ENCODE assay signal across 26 mouse cellular contexts in genomic region chr3:152108560-152109259, GRCm38 (mm10). TPM values are rescaled to one million over a fixed set of nuclear protein-coding genes. Genes with fewer than 3 reads are reported as not detected.
A peak's percentile ranks its signal among the peaks of the same experiment; 100 is the strongest.
DNase-seq lines count a peak whose midpoint lies in the region; ATAC-seq and TF ChIP-seq lines count a peak whose summit lies in the region.
"Had no signal": no experiment of that assay in that cellular context is flagged by ENCODE, and none has a peak within 500 bp of the region (broad histone marks: within the 10 kb centered on the region; RNA-seq: fewer than 3 reads in every experiment).

No protein-coding gene starts in this region.

- no peak overlapping the region for H3K4me2 ChIP-seq in lung, embryonic 14.5 days
- no peak overlapping the region; the same call in 1 of the 2 replicates for H3K4me2 ChIP-seq in embryonic facial prominence, embryonic 14.5 days (ENCODE audit: low read depth, low read length)
- peak overlapping the region; percentile 47 for H3K4me2 ChIP-seq in myocyte (ENCODE audit: low read depth)
- H3K4me2 ChIP-seq in liver, embryonic 12.5 days: no peak overlapping the region
- H3K4me2 ChIP-seq: intestine, embryonic 15.5 days had no signal

- no peak for TF ChIP-seq POLR2A in myocyte (IDR thresholded peaks at IDR 0.05; ENCODE audit: insufficient read length, low read depth)

- H3K27ac ChIP-seq in lung, embryonic 14.5 days (ENCODE audit: low read depth): no peak overlapping the region
- peak overlapping the region; percentile 13; the same call in 1 of the 2 replicates for H3K27ac ChIP-seq in embryonic facial prominence, embryonic 14.5 days (replicated peaks; ENCODE audit: low read depth, low read length)
- H3K27ac ChIP-seq in liver, embryonic 12.5 days: no peak overlapping the region
- H3K27ac ChIP-seq: forebrain, embryonic 10.5 days; heart, embryonic 10.5 days; hindbrain, embryonic 13.5 days; intestine, embryonic 15.5 days; midbrain, embryonic 15.5 days; neural tube, embryonic 15.5 days had no signal

- no peak overlapping the region for H3ac ChIP-seq in myocyte (ENCODE audit: control insufficient read depth, insufficient read length)

- no peaks in the 10 kb centered on the region for H3K9me3 ChIP-seq in lung, embryonic 14.5 days (ENCODE audit: low read depth, low read length)
- no peaks in the 10 kb centered on the region for H3K9me3 ChIP-seq in embryonic facial prominence, embryonic 14.5 days (ENCODE audit: control insufficient read depth, low read length)
- H3K9me3 ChIP-seq in liver, embryonic 12.5 days (replicated peaks): no peaks in the 10 kb centered on the region
- H3K9me3 ChIP-seq: forebrain, embryonic 10.5 days; heart, embryonic 10.5 days; hindbrain, embryonic 13.5 days; intestine, embryonic 15.5 days; midbrain, embryonic 15.5 days; neural tube, embryonic 15.5 days had no signal

- H3K79me2 ChIP-seq in myocyte (ENCODE audit: control insufficient read depth, insufficient read depth): no peaks in the 10 kb centered on the region

- no peak for ATAC-seq in lung, embryonic 14.5 days (ENCODE audit: insufficient read depth)
- peak; percentile 73; the same call in 1 of the 2 replicates for ATAC-seq in embryonic facial prominence, embryonic 14.5 days (ENCODE audit: low read depth)
- no peak for ATAC-seq in liver, embryonic 12.5 days
- ATAC-seq: intestine, embryonic 15.5 days; midbrain, embryonic 15.5 days had no signal

- WGBS in lung, embryonic 14.5 days: 33% methylated on average over 3 of the region's 3 CpGs
- 20% methylated on average over 3 of the region's 3 CpGs for WGBS in embryonic facial prominence, embryonic 14.5 days
- 34% methylated on average over 3 of the region's 3 CpGs for WGBS in liver, embryonic 12.5 days (ENCODE audit: insufficient replicate concordance)

- H3K4me1 ChIP-seq in lung, embryonic 14.5 days (ENCODE audit: insufficient read depth): peaks cover 6% of the 10 kb centered on the region; the same call in 1 of the 2 replicates
- peaks cover 31% of the 10 kb centered on the region for H3K4me1 ChIP-seq in embryonic facial prominence, embryonic 14.5 days (ENCODE audit: control insufficient read depth, insufficient read depth, low read length)
- peaks cover 38% of the 10 kb centered on the region for H3K4me1 ChIP-seq in liver, embryonic 12.5 days

- peak; percentile 16 for DNase-seq in lung, embryonic 14.5 days
- no peak for DNase-seq in lung, adult 18-20 months
- peak; percentile 28 for DNase-seq in adipocyte (ENCODE audit: low spot score)
- peak; percentile 89 for DNase-seq in embryonic facial prominence, embryonic 14.5 days (ENCODE audit: low spot score)
- no peak for DNase-seq in kidney, postnatal 10 days
- no peak for DNase-seq in spleen, adult 12 weeks (ENCODE audit: low spot score)
- DNase-seq: adrenal gland, adult 2 months; cerebellum, adult 18-20 months; cerebellum, postnatal 25 days; gastrocnemius, postnatal 36 days; heart, postnatal 10 days; kidney, postnatal 4 days; liver; lung, adult 2 months; lung, postnatal 36 days; right cerebral cortex, postnatal 14 days; thymus, adult 2 months had no signal

- H3K27me3 ChIP-seq in lung, embryonic 14.5 days (ENCODE audit: insufficient read depth, low read length): peaks cover 6% of the 10 kb centered on the region
- peaks cover 12% of the 10 kb centered on the region for H3K27me3 ChIP-seq in embryonic facial prominence, embryonic 14.5 days (replicated peaks; ENCODE audit: control insufficient read depth, insufficient read depth, low read length)
- no peaks in the 10 kb centered on the region for H3K27me3 ChIP-seq in myocyte (ENCODE audit: control insufficient read depth, insufficient read depth, insufficient read length)
- H3K27me3 ChIP-seq in liver, embryonic 12.5 days (replicated peaks): peaks cover 65% of the 10 kb centered on the region
- H3K27me3 ChIP-seq: CH12.LX; intestine, embryonic 15.5 days had no signal

- H3K36me3 ChIP-seq in lung, embryonic 14.5 days (ENCODE audit: insufficient read depth): no peaks in the 10 kb centered on the region
- H3K36me3 ChIP-seq in embryonic facial prominence, embryonic 14.5 days (ENCODE audit: control insufficient read depth, insufficient read depth, low read length): no peaks in the 10 kb centered on the region
- H3K36me3 ChIP-seq in myocyte (ENCODE audit: control insufficient read depth, insufficient read depth): no peaks in the 10 kb centered on the region
- H3K36me3 ChIP-seq in liver, embryonic 12.5 days: no peaks in the 10 kb centered on the region
- H3K36me3 ChIP-seq: forebrain, embryonic 10.5 days; heart, embryonic 10.5 days; hindbrain, embryonic 13.5 days; intestine, embryonic 15.5 days; midbrain, embryonic 15.5 days; neural tube, embryonic 15.5 days had no signal

- H3K4me3 ChIP-seq in lung, embryonic 14.5 days (ENCODE audit: low read depth, low read length): no peak overlapping the region
- no peak overlapping the region for H3K4me3 ChIP-seq in embryonic facial prominence, embryonic 14.5 days (ENCODE audit: low read depth, low read length)
- H3K4me3 ChIP-seq in myocyte: no peak overlapping the region
- H3K4me3 ChIP-seq in liver, embryonic 12.5 days: no peak overlapping the region
- H3K4me3 ChIP-seq: forebrain, embryonic 10.5 days; heart, embryonic 10.5 days; hindbrain, embryonic 13.5 days; intestine, embryonic 15.5 days; midbrain, embryonic 15.5 days; neural tube, embryonic 15.5 days had no signal

- TF ChIP-seq CTCF in lung, embryonic 14.5 days (IDR thresholded peaks at IDR 0.05; ENCODE audit: low read depth): no peak

- no peak overlapping the region for H3K9ac ChIP-seq in lung, embryonic 14.5 days
- H3K9ac ChIP-seq in embryonic facial prominence, embryonic 14.5 days (ENCODE audit: low read depth, low read length): no peak overlapping the region
- no peak overlapping the region for H3K9ac ChIP-seq in liver, embryonic 12.5 days
- H3K9ac ChIP-seq: hindbrain, embryonic 13.5 days; intestine, embryonic 15.5 days; midbrain, embryonic 15.5 days; neural tube, embryonic 15.5 days had no signal

TF ChIP-seq in myocyte, 11 proteins besides CTCF, POLR2A, EP300 and RAD21:
- TF ChIP-seq SRF (IDR thresholded peaks at IDR 0.05; ENCODE audit: control insufficient read depth, insufficient read length, low read depth) (no peak), USF1 (IDR thresholded peaks at IDR 0.05; ENCODE audit: low read depth) (peak; percentile 14), REST (IDR thresholded peaks at IDR 0.05; ENCODE audit: insufficient read depth, insufficient read length) (no peak), MYOD1 (IDR thresholded peaks at IDR 0.05; ENCODE audit: control insufficient read depth in 1 of 3, insufficient read length in 2 of 3, low read depth in 2 of 3) (no peak), E2F4 (IDR thresholded peaks at IDR 0.05; ENCODE audit: insufficient read depth) (no peak), MAX (IDR thresholded peaks at IDR 0.05; ENCODE audit: low read depth) (no peak), CEBPB (IDR thresholded peaks at IDR 0.05; ENCODE audit: insufficient read depth, poor library complexity, severe bottlenecking) (peak; percentile 62; the same call in 1 of the 2 replicates), POLR2AphosphoS2 (IDR thresholded peaks at IDR 0.05; ENCODE audit: insufficient read length, low read depth) (no peak), MYOG (IDR thresholded peaks at IDR 0.05; ENCODE audit: control insufficient read depth in 1 of 3, insufficient read depth in 1 of 3, insufficient read length in 2 of 3, low read depth in 2 of 3) (no peak)

RNA-seq across cellular contexts. Expression of gene Gipc2, which starts 57.3 kb away (rescaled TPM):
- 4.3 and 6.8 TPM in 2 replicates for polyA plus RNA-seq in lung, embryonic 14.5 days (2014; fragmentation: Nextera tagmentation; extraction: Ambion mirVana)
- polyA plus RNA-seq in embryonic facial prominence, embryonic 14.5 days (2014; fragmentation: Nextera tagmentation; extraction: Ambion mirVana): 2.3 and 4.6 TPM in 2 replicates
- 0.16 TPM for polyA plus RNA-seq in myocyte (2012; fragmentation: generic; extraction: Trizol)
- polyA plus RNA-seq in liver, embryonic 12.5 days (2016; fragmentation: Nextera tagmentation; extraction: Ambion mirVana): 11.3 and 12.3 TPM in 2 replicates

Comparison
In these comparisons a context has a peak if more than half of its experiments do, and no peak if none do; other contexts are left out.
1. DNase-seq: peak in lung, embryonic 14.5 days (single experiment), adipocyte (single experiment) and embryonic facial prominence, embryonic 14.5 days (single experiment); none in lung, adult 18-20 months (0 of 2), kidney, postnatal 10 days (single experiment) and spleen, adult 12 weeks (single experiment).